Mouse (Mus musculus) heart, postnatal 0 days (tissue): ENCODE measurements around the gene Myof.

Source experiments
- CTCF ChIP-seq: IDR thresholded peaks from 2 replicates; pipeline ENCODE4 v1.5.1; 2016; ENCODE audit warnings: antibody characterized with exemption, control low read depth, low read depth
- EP300 ChIP-seq: IDR thresholded peaks from 2 replicates; pipeline ENCODE4 v1.6.1; 2016; ENCODE audit warnings: antibody characterized with exemption, low read depth

DNA sequence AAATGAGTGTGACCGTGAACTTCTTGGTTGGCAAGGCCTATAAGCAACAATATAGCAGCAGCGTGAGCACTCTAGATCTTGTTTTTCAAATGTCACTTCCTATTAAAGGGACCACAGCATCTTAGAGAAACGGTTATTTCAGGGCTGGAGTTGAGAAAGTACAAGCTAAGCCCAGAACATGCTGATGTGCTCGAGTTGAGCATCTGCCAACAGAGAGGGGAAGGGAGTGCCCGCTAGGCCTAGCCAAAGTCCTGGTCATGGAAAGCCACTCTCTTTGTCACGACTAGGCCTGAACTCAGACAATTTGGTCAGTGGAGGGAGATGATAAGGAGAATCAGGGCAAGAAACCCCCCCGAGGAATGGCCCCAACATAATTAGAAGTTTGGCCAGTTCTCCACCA is 86.1 kb downstream of the Myof start:
- TF ChIP-seq CTCF: no peak
- TF ChIP-seq EP300: no peak
